Mouse (Mus musculus): ENCODE data around the gene Cdc42se1.

Cdc42se1 gene

GRCm38 (mm10) chr3:95224295-95224694 lies 4.2 kb upstream of the Cdc42se1 start:
- DNase-seq (ENCODE audit: low spot score): no peak

DNA sequence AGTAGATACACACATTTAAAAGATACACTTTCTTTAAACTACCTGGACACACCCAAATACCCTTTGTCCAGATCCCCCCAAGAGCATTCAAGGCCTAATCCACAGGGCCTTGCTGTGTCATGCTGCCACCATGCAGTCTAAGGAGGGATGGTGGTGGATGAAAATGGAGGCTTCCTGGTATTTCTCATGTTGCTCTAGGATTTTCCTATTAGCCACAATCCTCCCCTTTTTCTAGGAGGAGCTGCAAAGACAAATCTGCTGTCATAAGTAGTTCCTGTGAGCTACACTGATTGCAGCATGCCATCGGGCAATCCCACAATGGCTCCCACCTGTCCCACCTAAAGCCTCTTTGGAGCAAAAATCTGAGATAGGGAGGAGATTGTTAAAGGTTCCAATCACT lies 1.3 kb upstream of the Cdc42se1 start:
- no peak for DNase-seq (ENCODE audit: low spot score)

GRCm38 (mm10) chr3:95228894-95229780 lies 605 bp downstream of the Cdc42se1 start:
- DNase-seq (ENCODE audit: low spot score): peak; percentile 37

DNA sequence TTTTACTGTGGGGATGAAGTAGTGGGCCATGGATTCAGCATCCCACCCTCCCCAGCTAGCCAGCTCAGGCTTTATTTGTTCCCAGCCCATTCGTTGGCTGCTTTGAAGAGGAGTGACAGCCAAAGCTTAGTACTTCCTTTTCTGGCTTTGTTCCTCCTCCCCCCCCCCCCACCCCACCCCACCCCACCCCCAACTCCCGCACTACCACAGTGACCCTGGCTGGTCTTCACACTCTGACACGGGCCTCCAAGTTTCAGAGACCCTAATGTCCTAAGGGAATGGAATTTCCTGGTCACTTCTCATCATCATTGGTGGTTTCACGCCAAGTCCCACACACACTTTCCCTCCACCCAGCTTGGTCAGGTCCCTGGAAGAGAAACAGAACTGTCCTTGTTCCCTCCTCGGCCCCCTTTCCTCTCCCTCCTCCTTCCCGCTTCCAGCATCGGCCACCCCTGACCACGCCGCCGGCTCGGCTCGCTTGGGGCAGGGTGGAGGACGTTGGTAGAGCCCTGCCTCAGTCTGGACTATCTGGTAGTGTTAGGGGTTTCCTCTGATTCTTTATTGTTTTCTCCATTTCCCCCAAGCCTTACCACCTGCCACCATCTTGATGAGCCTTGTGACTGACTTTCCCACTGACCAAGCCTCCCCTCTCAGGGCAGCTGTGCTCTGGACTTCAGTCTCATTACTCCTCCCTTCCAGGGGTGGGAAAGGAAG lies 1.4 kb downstream of the Cdc42se1 start:
- peak; percentile 19 for DNase-seq (ENCODE audit: low spot score)

DNA sequence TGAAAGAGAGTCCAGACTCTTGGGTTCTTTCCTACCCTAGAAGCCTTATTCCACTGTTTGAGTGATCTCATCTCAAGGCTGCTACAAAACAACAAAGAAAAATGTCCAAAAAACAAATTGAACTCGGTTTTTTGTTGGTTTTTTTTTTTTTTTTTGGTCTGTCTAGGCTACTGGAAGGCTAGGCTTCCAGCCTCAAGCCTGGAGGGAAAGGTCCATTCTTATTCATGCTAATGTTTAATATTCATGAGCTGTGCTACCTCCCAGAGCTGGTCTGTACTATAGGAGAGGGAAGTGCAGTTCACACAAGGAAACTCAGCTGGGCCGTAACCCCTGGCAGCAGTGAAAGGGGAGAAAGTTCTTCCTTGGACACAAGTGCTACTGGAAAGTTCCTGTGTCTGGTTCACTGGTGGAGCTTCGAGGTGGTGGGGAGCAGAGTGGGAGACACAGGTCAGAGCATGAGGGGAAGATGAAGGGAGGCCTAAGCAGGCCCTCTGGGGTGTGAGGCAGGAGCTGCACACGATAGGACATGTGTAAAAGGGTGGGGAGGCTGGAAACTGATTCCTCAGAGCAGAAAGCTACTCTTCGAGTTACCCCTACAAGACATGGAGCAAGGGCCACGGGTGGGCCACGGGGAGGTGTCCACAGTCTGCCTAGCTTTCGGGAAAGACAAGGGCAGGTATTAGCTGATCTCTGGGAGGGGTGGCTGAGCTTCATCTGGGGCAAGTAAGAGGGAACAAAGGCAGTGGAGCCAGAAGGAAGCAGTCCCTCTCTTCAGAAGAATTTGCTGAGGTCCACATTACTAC lies 2.2 kb downstream of the Cdc42se1 start:
- peak; percentile 34 for DNase-seq (ENCODE audit: low spot score)

- DNase-seq (ENCODE audit: low spot score): no peak
These were observed 3.0 kb downstream of the Cdc42se1 start, which contains the start of gene Mllt11 for GRCm38 (mm10) chr3:95231298-95232221. Gene Mllt11, minus strand, starts transcription at chr3:95232171.

GRCm38 (mm10) chr3:95232771-95233170 lies 4.2 kb downstream of the Cdc42se1 start:
- no peak for DNase-seq (ENCODE audit: low spot score)

GRCm38 (mm10) chr3:95233303-95233980 lies 4.9 kb downstream of the Cdc42se1 start:
- DNase-seq (ENCODE audit: low spot score): no peak

DNA sequence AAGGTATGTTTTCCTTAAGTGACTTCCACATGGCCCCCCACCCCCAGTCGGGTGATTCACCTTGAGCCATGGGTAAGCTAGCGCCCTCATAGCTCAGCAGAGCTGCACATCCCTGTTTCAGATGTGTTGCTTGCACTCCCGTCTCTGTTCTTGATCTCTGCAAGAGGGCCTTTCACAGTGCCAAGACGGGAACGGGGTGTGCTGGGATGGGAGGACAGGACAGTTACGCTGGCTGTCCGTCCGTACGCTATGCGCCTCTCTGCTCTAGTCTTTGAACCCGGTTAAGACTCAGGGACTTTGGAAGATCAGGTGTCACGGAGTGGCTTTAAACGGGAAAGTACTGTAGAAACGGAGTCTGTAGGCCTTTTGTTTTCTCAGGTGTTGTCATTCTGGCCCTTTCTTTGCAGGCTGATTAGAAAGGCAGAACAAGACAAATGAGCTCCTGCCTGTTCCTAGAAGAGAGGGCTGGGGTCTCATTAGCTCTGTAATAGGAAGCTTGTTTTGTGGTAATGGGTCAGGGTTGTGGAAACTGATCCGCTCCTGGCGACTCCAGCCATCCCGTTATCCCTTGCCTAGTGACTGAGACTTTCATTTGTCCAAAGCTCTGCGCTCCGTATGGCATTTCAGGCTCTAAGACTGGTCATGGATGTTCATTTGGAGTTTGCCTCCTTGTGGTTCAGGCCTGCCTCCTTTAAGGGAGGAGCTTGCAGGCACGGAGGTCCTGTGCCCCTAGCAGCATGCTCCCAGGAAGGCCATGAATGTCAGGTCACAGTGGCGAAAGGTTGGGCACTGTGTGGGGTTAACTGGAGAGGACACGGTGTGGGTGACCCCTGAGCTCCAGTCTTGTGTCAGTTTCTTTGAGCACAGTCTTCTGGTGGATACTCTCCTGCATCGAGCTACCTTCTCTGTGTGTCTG lies 7.1 kb downstream of the Cdc42se1 start:
- no peak for DNase-seq (ENCODE audit: low spot score)

DNA sequence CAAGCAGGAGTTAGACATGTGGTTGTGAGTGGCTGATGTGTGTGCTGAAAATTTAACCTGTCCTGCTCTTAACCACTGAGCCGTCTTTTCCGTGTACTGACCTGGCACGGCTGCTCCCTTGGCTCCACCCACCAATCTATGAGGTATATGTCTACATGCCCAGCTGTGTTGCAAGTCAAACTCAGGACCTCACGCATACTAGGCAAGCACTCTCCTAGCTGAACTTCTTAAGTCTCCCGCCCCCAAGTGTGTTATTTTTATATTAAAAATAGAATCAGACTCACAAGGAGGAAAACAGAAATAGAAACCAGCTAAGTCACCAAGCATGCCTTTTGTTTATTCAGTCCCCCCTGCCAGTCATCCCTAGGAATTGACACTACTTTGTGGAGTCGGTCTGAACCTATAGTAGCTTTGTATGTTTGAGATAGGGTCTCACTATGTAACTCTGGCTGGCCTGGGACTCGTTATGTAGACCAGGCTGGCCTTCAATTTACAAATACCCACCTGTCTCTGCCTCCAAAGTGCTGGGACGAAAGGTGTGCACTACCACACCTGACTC lies 9.1 kb downstream of the Cdc42se1 start:
- no peak for DNase-seq (ENCODE audit: low spot score)

GRCm38 (mm10) chr3:95239022-95239421 lies 10.5 kb downstream of the Cdc42se1 start:
- DNase-seq (ENCODE audit: low spot score): no peak

DNA sequence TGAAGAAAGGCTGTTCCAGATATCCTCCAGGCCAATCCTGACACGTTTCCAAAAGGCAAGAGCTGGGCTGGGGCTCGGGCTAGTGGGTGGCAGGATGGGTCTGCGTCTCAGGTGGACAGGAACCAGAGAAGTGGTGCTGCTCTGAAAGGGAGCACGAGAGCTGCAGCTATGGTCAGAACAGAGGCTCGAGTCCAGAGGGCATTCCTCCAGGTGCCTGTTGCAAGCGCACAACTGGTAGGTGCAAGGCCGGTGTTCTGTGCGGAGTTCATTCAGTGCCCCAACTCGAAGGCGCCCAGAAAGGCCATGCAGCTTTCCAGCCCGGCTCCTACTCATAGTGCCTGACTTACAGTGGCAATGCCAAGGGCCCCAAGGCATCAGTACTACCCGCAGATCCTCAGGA lies 11.4 kb downstream of the Cdc42se1 start:
- no peak for DNase-seq (ENCODE audit: low spot score)

- DNase-seq (ENCODE audit: low spot score): no peak
These were observed 12.4 kb downstream of the Cdc42se1 start for GRCm38 (mm10) chr3:95240900-95241299.

DNA sequence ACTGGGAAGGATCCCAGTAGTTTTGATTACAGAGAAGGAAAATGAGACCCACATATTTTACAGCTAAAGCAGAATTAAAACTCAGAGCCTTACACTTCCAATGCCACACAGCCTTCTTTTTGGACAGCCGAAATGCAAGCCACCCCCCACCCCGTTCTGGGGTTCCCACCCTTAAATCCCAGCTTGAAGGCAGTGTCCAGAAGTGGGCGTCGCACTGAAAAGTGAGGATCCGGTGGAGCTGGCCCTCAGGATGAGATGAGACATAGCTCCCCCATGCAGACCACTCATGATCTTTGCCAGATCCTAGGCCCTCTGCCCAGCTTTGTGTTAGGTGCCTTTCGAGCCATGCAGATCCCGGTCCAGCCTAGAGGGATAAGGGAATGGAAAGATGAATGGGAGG lies 13.0 kb downstream of the Cdc42se1 start, which contains the start of gene Gm128:
Gene Gm128, minus strand, starts transcription at position 101 of the 400 bp plus-strand sequence.
- no peak for DNase-seq (ENCODE audit: low spot score)

DNA sequence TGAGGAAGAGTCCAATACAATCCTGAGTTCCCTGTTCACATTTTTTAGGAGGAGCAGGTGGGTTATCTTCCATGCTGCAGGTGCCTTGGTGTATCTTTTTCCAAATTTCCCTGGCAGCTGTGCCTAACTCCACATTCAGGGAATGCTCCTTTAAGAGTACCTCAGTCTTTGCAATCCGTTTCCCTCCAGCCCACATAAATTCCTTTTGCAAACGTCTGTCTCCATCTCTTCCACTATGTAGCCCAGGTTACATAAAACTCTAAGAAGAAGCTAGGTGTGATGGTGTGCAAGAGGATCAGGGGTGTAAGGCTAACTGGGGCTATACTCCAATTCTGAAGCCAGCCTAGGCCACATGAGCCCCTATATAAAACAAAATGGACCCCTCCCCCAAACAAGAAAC lies 14.6 kb downstream of the Cdc42se1 start:
- DNase-seq (ENCODE audit: low spot score): no peak

GRCm38 (mm10) chr3:95246465-95247231 lies 18.1 kb downstream of the Cdc42se1 start:
- DNase-seq (ENCODE audit: low spot score): peak; percentile 41

DNA sequence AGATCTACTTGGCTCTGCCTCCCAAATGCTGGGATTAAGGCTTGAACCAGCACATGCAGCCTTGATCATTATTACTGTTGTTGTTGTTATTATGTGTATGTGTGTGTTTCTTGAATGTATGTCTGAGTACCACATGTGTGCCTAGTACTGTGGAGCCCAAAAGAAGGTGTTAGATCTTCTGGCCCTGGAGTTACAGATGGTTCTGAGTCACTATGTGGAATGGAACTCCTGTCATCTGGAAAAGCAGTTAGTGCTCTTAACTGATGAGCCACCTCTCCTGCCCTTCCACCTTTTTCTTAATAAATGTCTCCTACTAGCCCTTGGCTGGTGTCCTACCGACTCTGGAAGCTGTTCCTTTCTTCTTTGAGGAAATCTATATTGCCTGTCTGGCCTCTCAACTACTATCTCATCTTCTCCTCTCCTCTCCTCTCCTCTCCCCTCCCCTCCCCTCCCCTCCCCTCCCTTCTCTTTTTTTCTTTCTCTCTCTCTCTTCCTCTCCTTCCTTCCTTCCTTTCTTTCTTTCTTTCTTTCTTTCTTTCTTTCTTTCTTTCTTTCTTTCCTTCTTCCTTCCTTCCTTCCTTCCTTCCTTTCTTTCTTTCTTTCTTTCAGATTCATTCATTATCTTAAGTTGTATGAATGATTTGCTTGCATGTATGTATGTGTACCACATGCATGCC lies 19.3 kb downstream of the Cdc42se1 start:
- DNase-seq (ENCODE audit: low spot score): no peak

DNA sequence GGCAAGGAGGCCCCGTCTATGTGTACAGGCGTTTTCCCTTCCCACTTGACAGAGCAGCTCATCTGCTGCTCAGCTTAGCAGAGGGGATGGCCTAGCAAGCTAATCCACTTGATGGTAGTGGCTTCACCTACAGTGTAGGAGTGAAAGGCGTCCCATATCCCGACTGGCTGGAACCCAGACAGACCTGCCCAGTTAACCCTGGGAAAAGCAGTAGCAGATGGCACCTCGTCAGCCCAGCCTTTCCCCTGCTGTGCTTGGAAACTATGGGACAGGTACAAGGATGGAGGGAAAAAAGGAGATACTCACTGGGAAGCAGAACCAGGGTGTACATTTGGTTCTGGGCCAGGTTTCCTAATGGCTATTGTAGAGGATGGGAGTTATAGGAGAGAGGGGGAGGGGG lies 21.8 kb downstream of the Cdc42se1 start:
- no peak for DNase-seq (ENCODE audit: low spot score)
